Mouse (Mus musculus): ENCODE measurements at regions not wholly inside any gene's neighbourhood (a gene's known extent, or its start where the extent isn't known, plus 50 kb on each side); places are given as distances from the start of the nearest gene placed in this dataset.

DNA sequence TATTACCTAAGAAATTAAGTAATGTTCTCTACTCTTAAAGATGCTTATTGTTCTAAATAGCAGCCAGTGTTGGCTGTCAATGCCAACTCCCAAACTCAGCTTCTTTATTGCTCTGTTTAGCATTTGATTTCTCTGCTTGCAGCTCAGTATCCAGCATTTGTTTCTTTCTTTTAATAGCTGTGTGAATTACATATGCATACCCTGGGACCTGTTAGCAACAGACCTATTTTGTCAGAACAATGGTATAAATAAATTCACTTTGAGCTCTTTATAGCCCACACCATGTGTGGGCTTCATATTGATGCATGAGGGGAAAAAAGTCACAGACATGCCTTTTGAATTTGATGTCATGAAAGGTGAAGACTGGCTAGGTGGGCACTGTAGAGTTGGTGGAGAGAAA lies 732.4 kb downstream of the Nsun3 start:
- H3K27ac ChIP-seq (ENCODE audit: low read length): no peak overlapping the region

DNA sequence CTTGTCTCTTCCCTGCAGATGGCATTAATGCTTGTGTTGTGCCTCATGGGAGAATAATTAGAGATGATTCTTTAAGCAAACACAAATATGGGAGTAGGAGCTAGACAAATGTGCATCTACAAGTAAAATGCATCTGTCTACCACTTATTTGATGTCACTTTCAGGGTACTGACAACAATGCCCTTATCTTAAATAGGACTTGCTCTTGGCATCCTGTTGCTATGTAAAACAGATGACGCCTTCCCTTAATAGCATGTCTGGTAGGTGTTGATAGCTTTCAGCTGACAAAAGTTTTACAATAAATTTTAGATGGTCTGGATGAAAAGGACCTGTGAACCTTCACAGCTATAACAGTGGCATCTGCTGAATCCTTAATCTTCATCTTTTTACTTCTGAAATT lies 748.6 kb downstream of the Nsun3 start:
- H3K4me2 ChIP-seq (ENCODE audit: low read length): no peak overlapping the region
- H3K9ac ChIP-seq (replicated peaks; ENCODE audit: low read depth, low read length): no peak overlapping the region
- H3K36me3 ChIP-seq (ENCODE audit: control insufficient read depth, insufficient read depth): no peaks in the 10 kb centered on the region
- no peak overlapping the region for H3K4me3 ChIP-seq (replicated peaks; ENCODE audit: low read length)
- 68% methylated on average over 1 of the region's 1 CpGs for WGBS
- H3K27me3 ChIP-seq (replicated peaks; ENCODE audit: control insufficient read depth, insufficient read depth, low read length): no peaks in the 10 kb centered on the region
- peak; percentile 72 for ATAC-seq
- no peaks in the 10 kb centered on the region for H3K9me3 ChIP-seq (ENCODE audit: control insufficient read depth, low read length)
- H3K4me1 ChIP-seq (replicated peaks; ENCODE audit: control insufficient read depth, insufficient read depth, low read length): no peaks in the 10 kb centered on the region
- no peak overlapping the region for H3K27ac ChIP-seq (ENCODE audit: low read length)

More for the DNA sequence above, 732.4 kb downstream of the Nsun3 start:
- Histone ChIP-seq H3K4me2 (ENCODE audit: low read length) (no peak overlapping the region), H3K27me3 (replicated peaks; ENCODE audit: control insufficient read depth, insufficient read depth, low read length) (no peaks in the 10 kb centered on the region), H3K4me3 (replicated peaks; ENCODE audit: low read length) (no peak overlapping the region), H3K9ac (replicated peaks; ENCODE audit: low read depth, low read length) (no peak overlapping the region), H3K4me1 (replicated peaks; ENCODE audit: control insufficient read depth, insufficient read depth, low read length) (no peaks in the 10 kb centered on the region), H3K36me3 (ENCODE audit: control insufficient read depth, insufficient read depth) (no peaks in the 10 kb centered on the region), H3K9me3 (ENCODE audit: control insufficient read depth, low read length) (no peaks in the 10 kb centered on the region)
- ATAC-seq: no peak

DNA sequence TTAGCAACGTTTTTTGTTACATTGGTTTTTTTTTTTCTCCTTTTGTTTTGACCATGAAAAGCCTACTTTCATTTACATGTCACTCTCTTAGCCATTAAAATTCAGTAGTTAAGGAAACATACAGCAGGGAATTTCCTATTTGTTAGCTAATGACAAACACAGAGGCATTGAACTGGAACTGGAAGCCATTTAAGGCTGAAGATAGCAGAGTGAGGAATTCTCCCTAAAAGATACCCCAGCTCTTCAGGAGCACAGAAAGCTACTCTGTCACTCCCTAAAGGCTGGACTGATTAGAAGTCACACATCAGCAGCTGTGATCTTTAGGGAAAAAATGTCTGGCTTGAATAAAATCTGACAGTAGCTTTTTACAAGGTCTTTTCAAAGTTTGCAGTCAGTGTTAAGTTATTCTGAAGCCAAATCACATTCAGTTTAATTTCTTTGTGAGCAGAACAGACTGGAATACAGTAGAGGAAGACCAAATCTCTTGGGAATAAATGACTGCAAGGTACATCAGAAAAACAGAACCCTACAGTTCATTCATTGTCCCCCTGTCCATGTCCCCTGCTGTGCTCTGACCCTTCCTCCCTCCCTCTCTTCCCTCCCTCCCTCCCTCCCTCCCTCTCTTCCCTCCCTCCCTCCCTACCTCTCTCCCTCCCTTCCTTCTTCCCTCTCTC lies 796.1 kb downstream of the Nsun3 start:
- 3% methylated on average over 1 of the region's 1 CpGs for WGBS
- no peak overlapping the region for H3K9ac ChIP-seq (replicated peaks; ENCODE audit: low read depth, low read length)
- H3K4me1 ChIP-seq (replicated peaks; ENCODE audit: control insufficient read depth, insufficient read depth, low read length): peaks cover 5% of the 10 kb centered on the region; the same call in 1 of the 2 replicates
- no peak overlapping the region for H3K4me2 ChIP-seq (ENCODE audit: low read length)
- no peak overlapping the region for H3K27ac ChIP-seq (ENCODE audit: low read length)
- no peak overlapping the region for H3K4me3 ChIP-seq (replicated peaks; ENCODE audit: low read length)
- ATAC-seq: peak; percentile 76
- H3K27me3 ChIP-seq (replicated peaks; ENCODE audit: control insufficient read depth, insufficient read depth, low read length): no peaks in the 10 kb centered on the region
- no peaks in the 10 kb centered on the region for H3K9me3 ChIP-seq (ENCODE audit: control insufficient read depth, low read length)
- H3K36me3 ChIP-seq (ENCODE audit: control insufficient read depth, insufficient read depth): no peaks in the 10 kb centered on the region

Data from forebrain, embryonic 16.5 days (tissue).